Comparison of ENCODE assay signal across 16 mouse cellular contexts in genomic region chr9:22058011-22058424, GRCm38 (mm10). TPM values are rescaled to one million over a fixed set of nuclear protein-coding genes. Genes with fewer than 3 reads are reported as not detected.
DNase-seq lines count a peak whose midpoint lies in the region; ATAC-seq and TF ChIP-seq lines count a peak whose summit lies in the region.
"Had no signal": no experiment of that assay in that cellular context is flagged by ENCODE, and none has a peak within 500 bp of the region (broad histone marks: within the 10 kb centered on the region; RNA-seq: fewer than 3 reads in every experiment).

No protein-coding gene starts in this region.

- no peaks in the 10 kb centered on the region for H3K9me3 ChIP-seq in heart, embryonic 12.5 days (replicated peaks)
- H3K9me3 ChIP-seq: heart, embryonic 13.5 days had no signal

- H3K4me3 ChIP-seq in heart, adult 2 months = no peak overlapping the region
- no peak overlapping the region for H3K4me3 ChIP-seq in heart, embryonic 12.5 days
- H3K4me3 ChIP-seq in C2C12 (ENCODE audit: insufficient read depth, poor library complexity, severe bottlenecking) = no peak overlapping the region
- H3K4me3 ChIP-seq: heart, embryonic 13.5 days had no signal

- no peak for ATAC-seq in heart, embryonic 12.5 days (ENCODE audit: insufficient number of reproducible peaks, low FRiP score)
- ATAC-seq: midbrain, embryonic 16.5 days had no signal

- TF ChIP-seq CTCF in heart, adult 2 months (IDR thresholded peaks at IDR 0.05) = no peak
- TF ChIP-seq CTCF in C2C12 (IDR thresholded peaks at IDR 0.05; ENCODE audit: control insufficient read depth, insufficient read depth, insufficient read length) = no peak

- intact Hi-C loops in heart, adult 2 months (cut with DNase I) = no loop called here
- intact Hi-C loops in heart, postnatal 10 days (cut with DNase I) = no loop called here

- no peak for TF ChIP-seq POLR2A in heart, adult 2 months (IDR thresholded peaks at IDR 0.05; ENCODE audit: insufficient read depth, low read depth, low read length)

- H3K27me3 ChIP-seq in heart, adult 2 months (ENCODE audit: control insufficient read depth, insufficient read depth, low read length) = no peaks in the 10 kb centered on the region
- peaks cover 34% of the 10 kb centered on the region for H3K27me3 ChIP-seq in heart, embryonic 12.5 days (replicated peaks)
- H3K27me3 ChIP-seq in C2C12 (ENCODE audit: control insufficient read depth, insufficient read depth, insufficient read length) = no peaks in the 10 kb centered on the region

- H3K9ac ChIP-seq in heart, adult 2 months (ENCODE audit: low read depth, low read length) = no peak overlapping the region
- no peak overlapping the region for H3K9ac ChIP-seq in heart, embryonic 12.5 days
- H3K9ac ChIP-seq: heart, embryonic 13.5 days had no signal

- DNase-seq in heart, adult 2 months = peak; percentile 66 to 82
- peak; percentile 73 for DNase-seq in cerebellum, adult 11 months
- peak; percentile 40 to 41 for DNase-seq in heart, postnatal 10 days
- DNase-seq in thymus, postnatal 0 days (ENCODE audit: low spot score) = no peak
- no peak for DNase-seq in spleen, postnatal 36 days (ENCODE audit: low spot score in 2 of 2)
- no peak for DNase-seq in embryo, embryonic 10.5 days (ENCODE audit: low spot score)
- DNase-seq: embryo, embryonic 11 days; kidney, adult 2 months had no signal

- H3K79me3 ChIP-seq in C2C12 (ENCODE audit: low read depth) = no peaks in the 10 kb centered on the region

- no peaks in the 10 kb centered on the region for H3K79me2 ChIP-seq in heart, adult 2 months (replicated peaks; ENCODE audit: control insufficient read depth, insufficient read depth, low read length)
- H3K79me2 ChIP-seq in C2C12 (ENCODE audit: control insufficient read depth, insufficient read depth) = no peaks in the 10 kb centered on the region

- no peak overlapping the region for H3K27ac ChIP-seq in heart, adult 2 months
- H3K27ac ChIP-seq in heart, embryonic 12.5 days (ENCODE audit: poor library complexity, severe bottlenecking) = no peak overlapping the region
- H3K27ac ChIP-seq: heart, embryonic 13.5 days had no signal

- no peaks in the 10 kb centered on the region for H3K36me3 ChIP-seq in heart, adult 2 months (ENCODE audit: control insufficient read depth, insufficient read depth, low read length)
- peaks cover 48% of the 10 kb centered on the region for H3K36me3 ChIP-seq in heart, embryonic 12.5 days
- H3K36me3 ChIP-seq in C2C12 (ENCODE audit: control insufficient read depth, insufficient read depth) = peaks cover 7% of the 10 kb centered on the region

- WGBS in heart, adult 2 months = 59% methylated on average over 9 of the region's 9 CpGs
- WGBS in heart, embryonic 12.5 days = 77% methylated on average over 9 of the region's 9 CpGs

- peak overlapping the region; percentile 12 for H3ac ChIP-seq in C2C12 (ENCODE audit: control insufficient read depth, insufficient read length, low read depth)

- TF ChIP-seq EP300 in heart, adult 2 months (IDR thresholded peaks at IDR 0.05; ENCODE audit: insufficient read depth, low read depth, low read length) = no peak

- no peaks in the 10 kb centered on the region for H3K4me1 ChIP-seq in heart, adult 2 months (ENCODE audit: control insufficient read depth, insufficient read depth, low read length)
- H3K4me1 ChIP-seq in heart, embryonic 12.5 days (replicated peaks) = peaks cover 5% of the 10 kb centered on the region

- no peak overlapping the region for H3K4me2 ChIP-seq in heart, embryonic 12.5 days
- H3K4me2 ChIP-seq: heart, embryonic 13.5 days had no signal

TF ChIP-seq in C2C12, 6 proteins besides CTCF, POLR2A, EP300 and RAD21:
- TF ChIP-seq MYOD1 (IDR thresholded peaks at IDR 0.05; ENCODE audit: control insufficient read depth, insufficient read length, low read depth) (peak; percentile 39), USF1 (IDR thresholded peaks at IDR 0.05; ENCODE audit: low read depth) (no peak), FOSL1 (IDR thresholded peaks at IDR 0.05; ENCODE audit: insufficient read depth, low read length, poor library complexity, severe bottlenecking) (no peak)

RNA-seq across cellular contexts. Expression of gene Elavl3, which starts 6.2 kb away (rescaled TPM):
- total RNA-seq in heart, adult 2 months (2021) = under 1 TPM; 0.08 to 0.09 TPM
- polyA plus RNA-seq in heart, adult 2 months (2012; rRNA removed) = 0.09 and 0.10 TPM in 2 replicates
- 0.13 and 0.40 TPM in 2 replicates for polyA plus RNA-seq in heart, embryonic 12.5 days (2016; fragmentation: Nextera tagmentation; extraction: Ambion mirVana)
- 0.02 TPM for polyA plus RNA-seq in C2C12 (2012; fragmentation: generic; extraction: Trizol)
- total RNA-seq in heart, postnatal 10 days (2021) = under 1 TPM; 0.26 to 0.47 TPM
- 0.04 and 0.16 TPM in 2 replicates for polyA plus RNA-seq in thymus, postnatal 0 days (2015; fragmentation: Nextera tagmentation; extraction: Ambion mirVana)

RNA-seq across cellular contexts. Expression of gene Gm49318, which starts 13.0 kb away (rescaled TPM):
- under 1 TPM in 1 of 2 experiments, not detected in 1; 0.52 TPM for total RNA-seq in heart, adult 2 months (2021)
- not detected in 2 replicates for polyA plus RNA-seq in heart, adult 2 months (2012; rRNA removed)
- polyA plus RNA-seq in heart, embryonic 12.5 days (2016; fragmentation: Nextera tagmentation; extraction: Ambion mirVana) = not detected in 2 replicates
- polyA plus RNA-seq in C2C12 (2012; fragmentation: generic; extraction: Trizol) = not detected
- under 1 TPM in 1 of 2 experiments, not detected in 1; 0.64 TPM for total RNA-seq in heart, postnatal 10 days (2021)
- polyA plus RNA-seq in thymus, postnatal 0 days (2015; fragmentation: Nextera tagmentation; extraction: Ambion mirVana) = not detected in 2 replicates
- polyA plus RNA-seq: forebrain, embryonic 11.5 days; heart, embryonic 13.5 days; kidney, adult 2 months; limb, embryonic 14.5 days; lung, embryonic 16.5 days; midbrain, embryonic 16.5 days; stomach, embryonic 14.5 days had no signal

RNA-seq across cellular contexts. Expression of gene Zfp653, which starts 13.2 kb away (rescaled TPM):
- 1 to 10 TPM; 3.8 to 4.7 TPM for total RNA-seq in heart, adult 2 months (2021)
- 8.7 and 9.5 TPM in 2 replicates for polyA plus RNA-seq in heart, adult 2 months (2012; rRNA removed)
- 9.8 and 10.0 TPM in 2 replicates for polyA plus RNA-seq in heart, embryonic 12.5 days (2016; fragmentation: Nextera tagmentation; extraction: Ambion mirVana)
- polyA plus RNA-seq in C2C12 (2012; fragmentation: generic; extraction: Trizol) = 8.0 TPM
- total RNA-seq in heart, postnatal 10 days (2021) = 1 to 10 TPM; 5.9 to 7.3 TPM
- 8.0 and 9.6 TPM in 2 replicates for polyA plus RNA-seq in thymus, postnatal 0 days (2015; fragmentation: Nextera tagmentation; extraction: Ambion mirVana)

RNA-seq across cellular contexts. Expression of gene Ecsit, which starts 27.2 kb away (rescaled TPM):
- 100 to 1,000 TPM in 1 of 2 experiments, 10 to 100 TPM in 1; 92.5 to 106 TPM for total RNA-seq in heart, adult 2 months (2021)
- polyA plus RNA-seq in heart, adult 2 months (2012; rRNA removed) = 166 and 169 TPM in 2 replicates
- polyA plus RNA-seq in heart, embryonic 12.5 days (2016; fragmentation: Nextera tagmentation; extraction: Ambion mirVana) = 49.3 and 51.4 TPM in 2 replicates
- 32.6 TPM for polyA plus RNA-seq in C2C12 (2012; fragmentation: generic; extraction: Trizol)
- 10 to 100 TPM; 79.0 to 82.6 TPM for total RNA-seq in heart, postnatal 10 days (2021)
- polyA plus RNA-seq in thymus, postnatal 0 days (2015; fragmentation: Nextera tagmentation; extraction: Ambion mirVana) = 44.7 and 44.8 TPM in 2 replicates

RNA-seq across cellular contexts. Expression of gene Cnn1, which starts 41.0 kb away (rescaled TPM):
- total RNA-seq in heart, adult 2 months (2021) = 1 to 10 TPM; 8.4 to 8.6 TPM
- 15.4 and 26.5 TPM in 2 replicates for polyA plus RNA-seq in heart, adult 2 months (2012; rRNA removed)
- 391 and 421 TPM in 2 replicates for polyA plus RNA-seq in heart, embryonic 12.5 days (2016; fragmentation: Nextera tagmentation; extraction: Ambion mirVana)
- 52.4 TPM for polyA plus RNA-seq in C2C12 (2012; fragmentation: generic; extraction: Trizol)
- total RNA-seq in heart, postnatal 10 days (2021) = 1 to 10 TPM; 8.2 to 9.7 TPM
- 1.4 and 2.9 TPM in 2 replicates for polyA plus RNA-seq in thymus, postnatal 0 days (2015; fragmentation: Nextera tagmentation; extraction: Ambion mirVana)

Comparison
In these comparisons a context has a peak if more than half of its experiments do, and no peak if none do; other contexts are left out.
1. DNase-seq: peak in heart, adult 2 months (2 of 2), cerebellum, adult 11 months (single experiment) and heart, postnatal 10 days (2 of 2); none in thymus, postnatal 0 days (single experiment), spleen, postnatal 36 days (0 of 2) and embryo, embryonic 10.5 days (single experiment).